Mouse (Mus musculus) T-cell, adult 2 months (primary cell): ENCODE measurements around the gene Jade2.

Source experiments
- DNase-seq: peaks from one replicate; pipeline ENCODE4 v3.0.0; 2022; ENCODE audit warnings: low spot score

The Jade2 gene

GRCm38 (mm10) chr11:51834067-51834411 is 23.4 kb downstream of the Jade2 start:
- DNase-seq: no peak

DNA sequence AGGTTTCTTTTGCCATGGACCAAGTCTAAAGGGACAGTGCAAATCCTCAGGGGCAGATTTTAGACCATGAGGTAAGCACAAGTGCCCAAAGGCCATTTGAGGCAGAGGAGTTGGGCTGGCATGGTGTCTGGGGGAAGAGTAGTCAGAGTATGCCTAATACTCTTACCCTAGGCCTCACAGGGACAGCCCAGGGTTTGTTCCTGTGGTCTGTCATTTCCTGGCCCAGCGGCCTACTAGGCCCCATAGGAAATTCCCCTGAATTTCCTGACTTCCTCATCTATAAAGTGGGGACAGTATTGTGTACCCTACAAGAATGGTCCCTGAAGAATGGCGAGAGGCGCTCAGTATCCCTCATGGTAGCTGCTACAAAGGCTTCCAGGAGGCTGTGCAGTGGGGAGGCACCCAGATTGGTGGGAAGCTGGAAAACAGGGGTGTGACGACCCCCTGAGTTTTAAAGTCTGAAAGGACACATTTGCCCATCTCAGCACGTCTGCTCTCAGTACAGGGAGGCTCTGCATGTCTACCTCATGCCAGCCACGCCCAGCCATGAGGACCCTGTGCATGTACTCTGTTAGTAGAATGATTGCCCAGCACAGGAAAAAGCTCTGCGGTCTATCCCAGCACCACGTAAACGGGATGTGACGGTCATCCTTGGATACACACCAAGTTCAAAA is 23.9 kb downstream of the Jade2 start:
- DNase-seq: no peak

- DNase-seq: no peak
Measured at GRCm38 (mm10) chr11:51832992-51833391, 24.5 kb downstream of the Jade2 start.

DNA sequence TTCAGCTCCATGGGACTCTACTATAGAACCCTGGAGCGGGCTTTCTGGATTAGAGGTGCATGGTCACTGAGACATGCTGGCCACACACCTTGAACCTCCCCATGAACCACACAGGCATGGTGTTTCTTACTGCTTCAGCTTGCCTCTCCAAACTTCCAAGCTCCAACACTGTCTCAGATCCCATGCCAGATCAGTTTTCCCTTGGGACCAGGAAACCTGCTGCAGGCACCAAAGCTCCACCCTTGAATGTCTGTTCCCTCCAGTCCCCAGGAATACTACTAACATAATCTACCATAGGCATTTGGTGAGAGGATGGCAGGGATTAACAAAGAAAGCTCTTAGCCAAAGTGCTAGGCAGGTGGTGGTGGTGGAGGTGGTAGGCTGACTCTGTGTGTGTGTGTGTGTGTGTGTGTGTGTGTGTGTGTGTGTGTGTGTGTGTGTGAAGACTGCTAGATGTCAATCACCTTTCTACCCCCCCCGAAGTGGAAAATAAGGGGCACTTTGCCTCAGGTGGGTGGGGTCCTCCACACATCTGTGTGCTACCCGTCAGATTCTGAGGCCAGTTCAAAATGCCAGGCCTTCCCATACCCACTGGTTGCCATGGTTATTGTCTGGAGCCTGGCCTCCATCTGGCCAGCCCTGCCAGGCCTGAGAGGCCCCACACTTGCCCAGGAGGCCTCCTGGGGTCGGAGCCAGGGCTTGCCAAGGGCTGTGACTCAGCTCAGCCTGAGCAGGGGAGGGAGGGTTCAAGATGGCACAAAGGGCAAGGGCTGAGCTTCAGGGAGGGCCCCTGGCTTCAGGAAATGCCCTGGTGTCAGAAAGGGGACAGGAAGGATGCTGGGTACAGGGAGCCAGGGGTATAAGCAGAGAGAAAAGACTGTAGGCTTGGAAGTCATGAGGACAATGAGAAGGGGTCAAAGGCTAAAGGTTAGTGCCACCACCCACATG is 25.2 kb downstream of the Jade2 start:
- no peak for DNase-seq

GRCm38 (mm10) chr11:51824867-51825424 is 32.5 kb downstream of the Jade2 start:
- no peak for DNase-seq

DNA sequence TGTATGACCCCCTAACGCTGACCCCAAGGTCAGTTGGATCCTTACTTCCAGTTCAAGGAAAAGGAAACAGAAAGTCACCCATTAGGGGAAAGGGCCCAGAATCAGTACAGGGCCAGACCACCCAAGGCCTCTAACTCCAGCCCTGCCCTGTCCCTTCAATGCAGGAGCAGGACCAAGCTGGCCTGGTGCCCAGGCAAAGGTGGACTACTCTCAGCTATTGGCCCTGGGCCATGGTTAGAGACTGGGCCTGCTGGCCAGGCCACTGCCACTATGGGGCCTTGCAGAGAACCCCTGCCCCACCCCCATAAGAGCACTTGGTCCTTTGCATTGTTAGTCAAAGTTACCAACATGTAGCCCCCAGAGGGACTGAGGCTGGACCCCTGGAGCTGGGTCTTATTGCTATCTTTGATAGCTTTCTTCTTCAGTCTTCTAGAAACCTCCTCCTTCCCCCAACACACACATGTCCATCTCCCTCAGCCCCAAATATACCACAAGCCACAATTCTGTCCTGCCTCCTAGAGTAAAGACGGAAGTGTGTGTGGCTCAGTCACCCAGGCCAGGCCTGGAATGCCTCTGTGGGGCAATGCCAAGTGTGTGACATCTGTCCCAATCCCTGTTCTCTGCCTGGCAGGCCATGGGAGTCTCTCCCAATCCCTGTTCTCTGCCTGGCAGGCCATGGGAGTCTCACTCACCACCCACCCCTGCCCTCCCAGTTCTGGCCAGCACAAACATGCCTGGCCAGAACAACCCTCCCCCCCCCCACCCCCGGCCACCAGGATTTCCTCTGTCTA is 33.3 kb downstream of the Jade2 start:
- DNase-seq: no peak

DNA sequence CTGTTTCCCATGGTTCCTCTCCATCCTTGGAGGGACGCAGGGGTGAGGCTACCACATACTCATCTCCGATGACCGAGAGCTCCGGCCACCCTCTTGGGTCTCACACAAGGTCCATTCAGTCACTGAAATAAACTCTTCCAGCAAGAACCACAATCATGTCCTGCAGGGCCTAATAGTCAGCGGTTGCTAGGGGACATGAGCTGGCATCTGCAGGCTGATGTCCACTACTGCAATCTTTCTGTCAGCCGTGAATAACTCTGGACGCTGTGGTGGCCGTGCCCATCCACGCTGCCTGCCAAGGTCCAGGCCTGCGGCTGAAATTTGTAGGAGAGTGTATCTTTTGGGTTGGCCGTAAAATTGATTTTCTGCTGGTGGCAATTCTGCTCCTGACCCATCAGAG is 34.2 kb downstream of the Jade2 start:
- DNase-seq: no peak

GRCm38 (mm10) chr11:51822736-51823135 is 34.7 kb downstream of the Jade2 start:
- no peak for DNase-seq

DNA sequence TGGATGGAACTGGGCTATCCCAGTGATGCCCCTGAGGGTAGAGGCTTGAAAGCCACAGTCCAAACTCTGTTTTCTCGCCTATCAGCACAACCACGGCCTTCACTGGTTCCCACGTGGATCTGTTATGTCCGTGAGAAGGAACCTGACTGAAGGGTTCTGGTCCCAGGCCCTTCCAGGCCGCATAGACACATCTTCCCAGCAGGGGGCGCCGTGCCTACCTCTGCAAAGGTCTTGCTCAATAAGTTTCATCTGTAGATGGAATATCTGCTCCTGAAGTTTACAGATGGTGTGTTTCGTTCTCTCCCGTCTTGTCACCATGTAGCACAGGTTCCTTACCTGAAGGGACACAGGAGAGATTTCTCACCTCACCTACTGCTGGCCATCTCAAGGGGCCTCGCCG is 36.6 kb downstream of the Jade2 start:
- peak; percentile 69 for DNase-seq

DNA sequence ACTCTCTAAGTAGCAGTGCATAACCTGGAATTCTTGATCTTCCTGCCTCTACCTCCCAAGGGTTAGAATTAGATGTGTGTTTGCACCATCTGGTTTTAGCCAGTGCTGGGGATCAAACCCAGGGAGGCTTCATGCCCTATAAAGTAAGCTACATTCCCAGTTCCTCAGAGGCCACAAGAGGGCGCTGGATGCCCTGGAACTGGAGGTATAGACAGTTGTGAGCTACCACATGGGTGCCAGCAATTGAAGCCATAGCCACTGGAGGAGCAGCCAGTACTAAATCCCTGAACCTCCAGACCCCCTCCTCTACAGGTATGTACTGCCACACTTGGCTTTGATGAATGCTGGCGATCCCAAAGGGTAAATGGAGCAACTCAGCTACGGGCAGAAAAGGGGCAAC is 37.5 kb downstream of the Jade2 start:
- DNase-seq: peak; percentile 58

DNA sequence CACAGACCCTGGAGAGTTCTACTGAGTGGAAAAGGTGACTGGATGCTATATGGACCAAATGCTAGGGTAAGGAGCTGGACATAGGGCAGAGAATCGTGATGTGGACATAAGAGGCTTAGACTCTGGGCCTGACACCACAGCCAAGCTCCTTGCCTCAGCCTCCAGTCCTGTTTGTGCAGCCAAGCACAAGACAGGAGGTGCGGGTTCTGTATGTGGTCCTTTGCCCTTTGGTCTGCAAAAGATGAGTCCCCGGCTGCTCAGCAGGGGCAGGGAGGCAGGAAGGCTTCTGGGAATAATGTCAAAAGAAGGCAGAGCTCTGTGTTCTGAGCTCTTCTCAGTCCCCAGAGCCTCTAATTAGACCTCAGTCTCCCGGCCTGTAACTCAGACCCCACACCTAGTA is 38.6 kb downstream of the Jade2 start:
- no peak for DNase-seq

- peak; percentile 89 for DNase-seq
Measured at GRCm38 (mm10) chr11:51817756-51818155, 39.7 kb downstream of the Jade2 start.

- no peak for DNase-seq
Measured at GRCm38 (mm10) chr11:51812022-51812546, 45.4 kb downstream of the Jade2 start.

GRCm38 (mm10) chr11:51811230-51811629 is 46.2 kb downstream of the Jade2 start:
- no peak for DNase-seq

GRCm38 (mm10) chr11:51809632-51810224 is 47.7 kb downstream of the Jade2 start:
- no peak for DNase-seq

- no peak for DNase-seq
Measured at GRCm38 (mm10) chr11:51807108-51807879, 50.2 kb downstream of the Jade2 start.

DNA sequence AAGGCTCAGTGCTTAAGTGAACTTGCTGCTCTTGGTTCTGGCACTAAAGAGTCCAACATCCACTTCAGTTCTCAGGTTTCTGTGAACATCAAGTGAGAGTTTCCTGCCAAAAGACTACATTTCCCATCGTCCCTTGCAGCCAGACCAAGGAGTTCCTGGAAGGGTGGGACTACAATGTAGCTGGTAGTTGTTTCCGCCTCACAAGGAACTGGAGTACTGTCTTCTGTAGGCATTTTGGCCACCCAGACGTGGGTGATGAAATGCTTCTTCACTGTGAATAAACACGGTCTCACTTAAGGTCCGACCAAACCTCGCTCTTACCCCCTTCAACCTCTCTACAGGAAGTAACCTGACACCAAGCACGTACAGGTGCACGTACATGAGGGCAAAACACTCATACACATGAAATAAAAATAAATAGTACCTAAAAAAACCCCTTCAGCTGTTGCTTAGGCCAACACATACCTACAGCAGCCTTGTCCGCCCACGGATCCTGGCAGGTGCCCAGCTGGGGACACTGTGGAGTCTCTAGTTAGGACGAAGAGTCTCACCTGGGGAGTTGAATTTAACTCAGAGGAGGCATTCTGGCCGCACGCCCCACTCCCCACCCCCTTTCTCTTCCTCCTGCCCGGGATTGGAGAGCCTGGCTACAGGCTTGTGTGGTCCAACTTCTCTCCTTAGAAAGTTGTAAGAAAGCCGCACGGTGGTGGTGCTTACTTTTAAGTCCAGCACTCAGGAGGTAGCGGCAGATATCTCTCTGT is 52.1 kb downstream of the Jade2 start:
- peak; percentile 89 for DNase-seq

- peak; percentile 38 for DNase-seq
Measured at GRCm38 (mm10) chr11:51800634-51801325, 56.7 kb downstream of the Jade2 start.

DNA sequence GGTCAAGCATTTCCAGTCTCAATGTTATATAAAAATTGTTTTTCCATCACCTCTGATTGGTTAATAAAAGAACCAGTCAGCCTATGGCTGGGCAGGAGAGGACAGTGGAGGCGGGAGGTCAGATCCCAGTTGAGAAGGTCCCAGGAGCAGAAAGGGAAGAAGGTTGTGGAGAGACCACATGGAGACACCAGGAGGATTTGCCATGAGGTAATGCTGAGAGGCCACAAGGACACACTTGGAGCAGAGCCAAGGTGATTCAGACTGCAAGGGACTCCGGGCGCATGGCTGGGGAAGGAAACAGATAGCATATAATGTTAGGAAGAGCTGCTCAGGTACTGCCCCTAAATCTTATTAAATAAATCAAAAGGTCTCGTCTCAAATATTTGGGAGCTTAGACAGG is 61.2 kb downstream of the Jade2 start:
- DNase-seq: no peak
